Mouse (Mus musculus) liver (tissue): ENCODE data around the gene Kcne2.

ENCODE experiments used
- DNase-seq: peaks from one replicate; pipeline ENCODE4 v3.0.0-alpha.2; 2020; ENCODE audit warnings: mixed read lengths

Gene Kcne2

DNA sequence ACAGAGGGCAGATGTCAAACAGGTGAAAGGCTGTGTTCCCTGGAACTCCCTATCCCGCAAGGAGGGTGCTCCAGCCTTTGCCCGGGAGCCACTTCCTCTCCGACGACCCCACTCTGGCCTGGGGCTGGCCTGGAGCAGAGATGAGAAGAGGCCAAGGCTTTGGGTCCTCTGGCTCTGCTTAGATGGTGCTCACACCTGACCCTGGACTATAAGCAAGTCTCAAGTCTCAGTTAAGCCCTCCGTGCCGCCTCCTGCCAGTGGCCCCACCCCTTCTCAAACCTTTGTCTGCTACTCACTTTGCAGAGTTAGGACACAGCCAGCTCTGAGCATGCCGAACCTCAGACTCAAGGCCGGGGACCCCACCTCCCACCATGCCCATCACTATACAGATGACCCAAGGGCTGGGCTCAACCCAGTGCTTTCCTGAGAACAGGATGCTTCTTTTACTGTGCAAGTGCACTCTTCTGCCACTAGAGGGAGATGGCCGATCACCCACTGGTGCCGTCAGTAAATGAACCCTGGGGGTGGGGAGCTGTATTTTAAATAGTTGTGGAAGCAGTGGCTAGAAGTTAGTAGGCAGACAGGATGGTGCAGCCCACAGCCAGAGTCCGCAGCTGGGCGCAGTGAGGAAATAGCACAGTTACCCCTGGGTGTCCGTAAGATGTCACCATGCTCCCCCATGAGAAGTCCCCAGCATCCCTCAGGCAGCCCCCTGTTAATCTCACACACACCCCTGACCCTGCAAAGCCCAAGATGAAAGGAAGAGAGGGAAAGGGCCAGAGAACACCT, 22.0 kb downstream of the Kcne2 start:
- peak; percentile 40 for DNase-seq

- DNase-seq, result no peak
Observed at GRCm38 (mm10) chr16:92316049-92316738, 24.0 kb downstream of the Kcne2 start.

DNA sequence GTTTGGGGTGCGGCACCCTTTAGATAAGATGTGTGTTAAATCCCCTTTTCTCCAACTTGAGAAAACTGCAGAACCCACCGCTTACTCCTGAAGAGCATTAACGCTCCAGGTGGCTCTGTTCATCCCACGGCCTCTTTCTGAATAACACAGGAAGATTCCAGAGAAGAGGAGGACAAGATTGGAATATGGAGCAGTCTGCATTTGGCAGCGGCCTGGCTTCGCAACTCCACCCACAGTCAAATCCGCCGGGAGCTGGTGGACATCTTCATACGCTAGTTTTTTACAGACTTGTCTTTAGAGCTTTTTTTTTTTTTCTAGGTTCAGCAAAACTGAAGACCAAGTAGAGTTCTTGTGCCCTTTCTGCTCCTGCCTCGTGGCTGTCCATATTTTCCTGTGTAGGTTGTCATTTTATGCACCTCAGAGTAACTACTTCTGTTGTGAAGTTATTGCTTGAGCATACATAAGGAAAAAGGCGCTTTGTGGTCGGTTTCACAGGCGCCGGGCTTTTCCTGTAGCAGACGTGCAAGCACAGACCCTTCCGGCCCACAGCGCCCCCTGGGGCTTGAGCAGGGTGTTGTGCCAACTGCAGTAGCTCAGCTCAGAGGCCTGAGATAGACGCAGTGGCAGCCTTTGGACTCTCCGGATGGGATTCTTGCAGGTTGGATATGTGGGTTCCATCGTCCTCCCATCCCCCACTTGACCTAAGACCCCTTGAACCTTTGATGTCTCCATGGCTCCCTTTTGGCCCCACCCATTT, 27.3 kb downstream of the Kcne2 start:
- peak; percentile 80 for DNase-seq

DNA sequence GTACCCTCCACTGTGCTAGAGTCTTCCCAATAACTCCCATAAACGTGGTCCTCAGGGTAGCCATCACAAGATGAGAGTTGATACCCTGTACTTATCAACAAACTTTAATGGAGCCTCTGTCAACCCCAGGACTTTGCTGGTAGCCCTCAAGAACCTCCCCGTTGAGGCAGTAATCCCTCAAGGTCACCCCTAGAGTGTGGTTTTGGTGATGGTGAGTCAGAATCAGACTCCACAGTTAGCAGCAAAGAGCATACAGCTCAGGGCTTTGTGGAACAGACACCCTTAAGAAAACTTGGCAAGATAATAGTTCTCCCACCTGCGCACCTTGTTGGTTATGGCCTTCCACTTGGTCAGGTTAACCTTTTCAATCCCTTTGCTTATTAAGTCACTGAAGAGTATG, 28.2 kb downstream of the Kcne2 start:
- DNase-seq, result no peak

DNA sequence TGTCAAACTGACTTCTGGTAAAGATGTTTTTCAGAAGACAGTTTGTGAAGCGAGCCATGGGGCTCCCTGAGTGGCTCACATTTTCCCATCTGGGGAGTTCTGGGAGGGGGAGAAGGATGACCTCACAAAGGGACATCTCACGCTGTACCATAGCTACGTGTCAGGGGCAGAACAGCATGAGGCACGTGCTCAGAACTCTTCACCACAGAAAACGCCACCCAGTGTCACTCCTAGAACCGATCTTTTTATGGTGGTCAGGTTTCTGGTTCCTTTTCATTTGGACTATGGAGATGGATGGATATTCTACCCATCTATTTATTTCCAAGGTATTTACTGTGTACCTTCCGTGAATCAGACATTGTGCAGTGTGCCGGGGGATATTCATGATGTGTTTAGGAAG, 29.2 kb downstream of the Kcne2 start, which contains the start of gene Fam243:
Gene Fam243 (minus strand): TSS at position 101 of the 400 bp plus-strand sequence.
- DNase-seq, result no peak

GRCm38 (mm10) chr16:92324309-92325061, 32.3 kb downstream of the Kcne2 start:
- DNase-seq, result no peak

- DNase-seq, result no peak
Observed at GRCm38 (mm10) chr16:92325062-92325406, 32.8 kb downstream of the Kcne2 start.

DNA sequence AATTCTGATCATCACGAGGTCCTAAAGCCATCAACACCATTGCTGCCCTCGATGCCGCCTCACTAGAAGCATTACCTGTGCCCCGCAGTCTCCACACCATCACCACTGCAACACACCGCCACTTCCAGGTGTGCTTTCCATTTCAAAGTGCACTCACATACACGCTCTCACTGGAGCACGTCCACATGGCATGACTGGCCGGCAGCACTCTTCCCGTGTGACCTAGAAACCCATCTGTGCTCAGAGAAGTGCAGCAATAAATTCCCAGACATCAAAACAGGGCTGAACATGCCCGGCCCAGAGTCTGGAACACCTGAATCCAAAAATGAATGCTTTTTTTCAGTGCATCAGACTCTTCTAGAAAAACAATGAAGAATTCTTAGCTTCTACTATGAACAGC, 35.7 kb downstream of the Kcne2 start:
- DNase-seq, result no peak

- DNase-seq, result no peak
Observed at GRCm38 (mm10) chr16:92330966-92331365, 38.8 kb downstream of the Kcne2 start.

DNA sequence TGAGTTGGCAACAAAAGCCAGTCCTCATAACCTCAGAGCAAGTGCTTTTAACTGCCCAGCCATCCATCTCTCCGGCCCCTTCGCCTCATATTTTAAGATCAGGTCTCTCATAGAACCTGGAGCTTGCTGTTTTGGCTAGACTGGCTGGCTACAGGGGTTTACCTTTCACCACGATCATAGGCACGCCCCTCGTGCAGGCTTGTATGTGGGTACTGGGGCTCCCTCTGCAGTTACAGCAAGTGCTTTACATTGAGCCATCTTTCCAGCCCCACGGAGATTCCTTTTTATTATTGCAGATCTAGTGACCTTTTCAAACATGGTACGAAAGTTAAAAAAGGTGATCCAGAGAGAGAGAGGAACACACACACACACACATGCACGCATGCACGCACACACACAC, 42.4 kb downstream of the Kcne2 start:
- DNase-seq, result no peak

DNA sequence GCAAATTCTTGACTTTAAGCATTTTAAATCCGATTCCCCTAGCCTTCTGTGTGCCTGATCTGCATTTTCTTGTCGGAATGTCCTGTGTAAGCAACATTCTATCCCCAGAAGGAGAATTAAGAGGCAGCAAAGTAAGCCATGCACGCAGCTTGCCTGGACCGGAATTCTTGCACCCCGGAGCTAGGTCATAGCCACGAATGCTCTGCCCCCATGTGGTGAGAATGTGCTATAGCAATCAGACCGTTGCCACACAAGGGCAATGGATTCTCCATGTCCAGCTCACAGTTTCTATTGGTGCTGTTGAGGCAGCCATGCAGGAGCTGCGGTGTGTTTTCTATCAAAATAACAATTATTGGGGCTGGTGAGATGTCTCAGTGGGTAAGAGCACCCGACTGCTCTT, 44.1 kb downstream of the Kcne2 start:
- DNase-seq, result peak; percentile 76

- DNase-seq, result peak; percentile 83
Observed at GRCm38 (mm10) chr16:92340612-92341511, 48.7 kb downstream of the Kcne2 start.

DNA sequence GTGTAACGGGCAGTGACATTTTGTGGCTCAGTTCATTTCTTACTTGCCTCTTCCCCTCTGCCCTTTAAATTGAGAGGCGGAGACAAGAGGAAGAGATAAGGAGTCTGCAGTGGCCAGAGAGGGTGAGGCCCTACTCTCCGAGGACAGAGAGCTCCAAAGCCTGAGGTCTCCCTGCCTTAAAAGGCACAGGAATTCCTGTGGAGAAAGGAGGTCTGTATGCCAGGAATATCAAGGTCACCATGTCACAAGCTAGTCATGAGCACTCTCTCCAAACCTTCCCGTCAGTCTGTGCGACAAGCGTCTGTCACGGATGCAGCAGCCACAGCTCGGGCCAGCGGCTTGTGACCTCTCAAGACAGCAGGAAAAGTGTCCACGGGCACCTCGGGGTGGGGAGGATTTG, 53.0 kb downstream of the Kcne2 start:
- DNase-seq, result peak; percentile 40

DNA sequence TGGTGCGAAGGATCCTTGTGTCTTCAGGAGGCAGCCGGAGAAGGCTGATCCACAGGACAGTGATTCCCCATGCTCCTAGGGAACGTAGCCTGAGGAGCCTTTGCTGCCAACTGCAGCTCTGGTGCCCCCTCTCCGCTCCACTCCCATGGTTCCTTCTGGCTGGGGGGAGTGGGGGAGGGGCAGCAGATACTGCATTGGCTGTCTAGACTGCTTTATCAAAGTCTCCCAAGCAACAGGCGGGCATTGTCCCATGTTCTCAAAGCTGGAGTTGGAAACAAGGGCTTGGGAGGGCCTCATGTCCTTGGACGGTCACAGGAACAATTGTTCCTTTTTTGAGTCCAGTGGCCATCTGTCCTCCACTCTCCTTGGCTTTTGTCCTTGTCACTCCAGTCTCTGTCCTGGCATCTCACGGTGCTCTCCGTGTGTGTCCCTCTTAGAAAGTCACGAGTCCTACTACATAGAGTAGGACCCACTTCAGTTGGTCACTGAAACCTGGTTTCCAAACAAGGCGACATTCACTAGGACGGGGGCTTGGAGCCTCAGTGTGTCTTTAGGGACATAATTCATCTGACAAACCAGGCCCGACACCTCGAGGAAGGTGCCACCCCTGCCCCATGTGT, 54.2 kb downstream of the Kcne2 start:
- peak; percentile 53 for DNase-seq
